Mouse (Mus musculus): ENCODE measurements at regions not wholly inside any gene's neighbourhood (a gene's known extent, or its start where the extent isn't known, plus 50 kb on each side); places are given as distances from the start of the nearest gene placed in this dataset.
A peak's percentile ranks its signal among the peaks of the same experiment; 100 is the strongest.

GRCm38 (mm10) chr1:30716346-30716745 lies 157.4 kb downstream of the Phf3 start:
- WGBS, result 38% methylated on average over 1 of the region's 1 CpGs
- no peak overlapping the region for H3K4me2 ChIP-seq (replicated peaks; ENCODE audit: low read depth, low read length)
- peaks cover 10% of the 10 kb centered on the region; the same call in 1 of the 2 replicates for H3K4me1 ChIP-seq (ENCODE audit: insufficient read depth, low read depth, low read length)
- TF ChIP-seq EP300 (IDR thresholded peaks at IDR 0.05), result no peak
- TF ChIP-seq CTCF (IDR thresholded peaks at IDR 0.05), result no peak
- H3K36me3 ChIP-seq (ENCODE audit: insufficient read depth, low read length), result no peaks in the 10 kb centered on the region
- ATAC-seq (no peak), DNase-seq (ENCODE audit: low spot score) (no peak)
- H3K9me3 ChIP-seq (ENCODE audit: low read length), result no peaks in the 10 kb centered on the region
- no peak overlapping the region for H3K27ac ChIP-seq (ENCODE audit: low read length)
- no peak overlapping the region for H3K4me3 ChIP-seq (ENCODE audit: low read depth, low read length)
- H3K9ac ChIP-seq (replicated peaks; ENCODE audit: low read depth), result no peak overlapping the region
- no peaks in the 10 kb centered on the region for H3K27me3 ChIP-seq (replicated peaks; ENCODE audit: insufficient read depth, low read length)

- Histone ChIP-seq H3K9ac (replicated peaks; ENCODE audit: low read depth) (no peak overlapping the region), H3K4me1 (ENCODE audit: insufficient read depth, low read depth, low read length) (no peaks in the 10 kb centered on the region), H3K36me3 (ENCODE audit: insufficient read depth, low read length) (no peaks in the 10 kb centered on the region), H3K4me3 (ENCODE audit: low read depth, low read length) (no peak overlapping the region), H3K27ac (ENCODE audit: low read length) (no peak overlapping the region), H3K4me2 (replicated peaks; ENCODE audit: low read depth, low read length) (no peak overlapping the region), H3K9me3 (ENCODE audit: low read length) (no peaks in the 10 kb centered on the region), H3K27me3 (replicated peaks; ENCODE audit: insufficient read depth, low read length) (no peaks in the 10 kb centered on the region)
- DNase-seq (ENCODE audit: low spot score), result no peak
- WGBS, result 81% methylated on average over 3 of the region's 3 CpGs
- no peak for ATAC-seq
- no peak for TF ChIP-seq CTCF (IDR thresholded peaks at IDR 0.05)
- TF ChIP-seq EP300 (IDR thresholded peaks at IDR 0.05), result no peak
Measured at GRCm38 (mm10) chr1:30701116-30701515, 172.6 kb downstream of the Phf3 start.

GRCm38 (mm10) chr1:30700399-30701081 lies 173.2 kb downstream of the Phf3 start:
- H3K4me2 ChIP-seq (replicated peaks; ENCODE audit: low read depth, low read length), result no peak overlapping the region
- no peak overlapping the region for H3K27ac ChIP-seq (ENCODE audit: low read length)
- 40% methylated on average over 10 of the region's 10 CpGs for WGBS
- peak; percentile 56; the same call in 1 of the 2 replicates for ATAC-seq
- no peak overlapping the region for H3K9ac ChIP-seq (replicated peaks; ENCODE audit: low read depth)
- no peak overlapping the region for H3K4me3 ChIP-seq (ENCODE audit: low read depth, low read length)
- TF ChIP-seq CTCF (IDR thresholded peaks at IDR 0.05) (peak; percentile 69), EP300 (IDR thresholded peaks at IDR 0.05) (no peak)
- no peaks in the 10 kb centered on the region for H3K36me3 ChIP-seq (ENCODE audit: insufficient read depth, low read length)
- H3K9me3 ChIP-seq (ENCODE audit: low read length), result no peaks in the 10 kb centered on the region
- no peaks in the 10 kb centered on the region for H3K4me1 ChIP-seq (ENCODE audit: insufficient read depth, low read depth, low read length)
- no peaks in the 10 kb centered on the region for H3K27me3 ChIP-seq (replicated peaks; ENCODE audit: insufficient read depth, low read length)
- DNase-seq (ENCODE audit: low spot score), result peak; percentile 71

- H3K4me1 ChIP-seq (ENCODE audit: insufficient read depth, low read depth, low read length), result no peaks in the 10 kb centered on the region
- TF ChIP-seq EP300 (IDR thresholded peaks at IDR 0.05) (no peak), CTCF (IDR thresholded peaks at IDR 0.05) (peak; percentile 26; the same call in 1 of the 2 replicates)
- H3K4me3 ChIP-seq (ENCODE audit: low read depth, low read length), result no peak overlapping the region
- ATAC-seq, result no peak
- H3K9ac ChIP-seq (replicated peaks; ENCODE audit: low read depth), result no peak overlapping the region
- H3K4me2 ChIP-seq (replicated peaks; ENCODE audit: low read depth, low read length), result no peak overlapping the region
- H3K27me3 ChIP-seq (replicated peaks; ENCODE audit: insufficient read depth, low read length), result no peaks in the 10 kb centered on the region
- H3K36me3 ChIP-seq (ENCODE audit: insufficient read depth, low read length), result no peaks in the 10 kb centered on the region
- H3K9me3 ChIP-seq (ENCODE audit: low read length), result no peaks in the 10 kb centered on the region
- DNase-seq (ENCODE audit: low spot score), result no peak
- no peak overlapping the region for H3K27ac ChIP-seq (ENCODE audit: low read length)
Measured at GRCm38 (mm10) chr1:30696342-30696741, 177.4 kb downstream of the Phf3 start.

- Histone ChIP-seq H3K27me3 (replicated peaks; ENCODE audit: insufficient read depth, low read length) (no peaks in the 10 kb centered on the region), H3K4me2 (replicated peaks; ENCODE audit: low read depth, low read length) (no peak overlapping the region), H3K4me1 (ENCODE audit: insufficient read depth, low read depth, low read length) (no peaks in the 10 kb centered on the region), H3K27ac (ENCODE audit: low read length) (no peak overlapping the region), H3K4me3 (ENCODE audit: low read depth, low read length) (no peak overlapping the region), H3K36me3 (ENCODE audit: insufficient read depth, low read length) (no peaks in the 10 kb centered on the region), H3K9ac (replicated peaks; ENCODE audit: low read depth) (no peak overlapping the region), H3K9me3 (ENCODE audit: low read length) (no peaks in the 10 kb centered on the region)
- TF ChIP-seq CTCF (IDR thresholded peaks at IDR 0.05) (no peak), EP300 (IDR thresholded peaks at IDR 0.05) (no peak)
- DNase-seq (ENCODE audit: low spot score) (no peak), ATAC-seq (no peak)
- 80% methylated on average over 3 of the region's 3 CpGs for WGBS
Measured at GRCm38 (mm10) chr1:30685318-30685717, 188.4 kb downstream of the Phf3 start.

- DNase-seq (ENCODE audit: low spot score) (no peak), ATAC-seq (no peak)
- no peaks in the 10 kb centered on the region for H3K36me3 ChIP-seq (ENCODE audit: insufficient read depth, low read length)
- no peaks in the 10 kb centered on the region for H3K9me3 ChIP-seq (ENCODE audit: low read length)
- H3K9ac ChIP-seq (replicated peaks; ENCODE audit: low read depth), result no peak overlapping the region
- H3K27ac ChIP-seq (ENCODE audit: low read length), result no peak overlapping the region
- H3K4me1 ChIP-seq (ENCODE audit: insufficient read depth, low read depth, low read length), result no peaks in the 10 kb centered on the region
- TF ChIP-seq CTCF (IDR thresholded peaks at IDR 0.05) (no peak), EP300 (IDR thresholded peaks at IDR 0.05) (no peak)
- H3K4me2 ChIP-seq (replicated peaks; ENCODE audit: low read depth, low read length), result no peak overlapping the region
- no peak overlapping the region for H3K4me3 ChIP-seq (ENCODE audit: low read depth, low read length)
- WGBS, result 23% methylated on average over 2 of the region's 2 CpGs
- no peaks in the 10 kb centered on the region for H3K27me3 ChIP-seq (replicated peaks; ENCODE audit: insufficient read depth, low read length)
Measured at GRCm38 (mm10) chr1:30683889-30684288, 189.8 kb downstream of the Phf3 start.
